In genomic region chr9:118678020-118678750, GRCm38 (mm10) we compare ENCODE assay signal across 8 mouse cellular contexts.
DNase-seq lines count a peak whose midpoint lies in the region; ATAC-seq lines count a peak whose summit lies in the region.

No protein-coding gene starts in this region.

- no peaks in the 10 kb centered on the region for H3K27me3 ChIP-seq in midbrain, embryonic 14.5 days (ENCODE audit: control insufficient read depth, insufficient read depth, low read length)
- no peaks in the 10 kb centered on the region for H3K27me3 ChIP-seq in midbrain, embryonic 15.5 days (replicated peaks)
- no peaks in the 10 kb centered on the region for H3K27me3 ChIP-seq in limb, embryonic 15.5 days
- no peaks in the 10 kb centered on the region for H3K27me3 ChIP-seq in intestine, embryonic 16.5 days (replicated peaks; ENCODE audit: control insufficient read depth, insufficient read depth, low read length)

- H3K36me3 ChIP-seq in midbrain, embryonic 14.5 days (ENCODE audit: control insufficient read depth, insufficient read depth, low read length): no peaks in the 10 kb centered on the region
- H3K36me3 ChIP-seq in midbrain, embryonic 15.5 days (replicated peaks): no peaks in the 10 kb centered on the region
- H3K36me3 ChIP-seq in limb, embryonic 15.5 days: no peaks in the 10 kb centered on the region
- H3K36me3 ChIP-seq in intestine, embryonic 16.5 days (ENCODE audit: control insufficient read depth, insufficient read depth, low read length): no peaks in the 10 kb centered on the region

- DNase-seq in embryo, embryonic 10 days (ENCODE audit: low spot score): peak; percentile 63
- DNase-seq in embryo, embryonic 9.5 days (ENCODE audit: extremely low spot score): no peak
- DNase-seq in midbrain, embryonic 14.5 days: peak; percentile 35
- DNase-seq in thymus, postnatal 25 days: peak; percentile 67
- no peak for DNase-seq in cerebellum, adult 9-10 months

- H3K4me1 ChIP-seq in midbrain, embryonic 14.5 days (ENCODE audit: control insufficient read depth, insufficient read depth, low read length): 0 out of 2 replicates have a peak, but pooled peaks cover 7% of the 10 kb centered on the region
- H3K4me1 ChIP-seq in midbrain, embryonic 15.5 days: peaks cover 18% of the 10 kb centered on the region
- H3K4me1 ChIP-seq in limb, embryonic 15.5 days: peaks cover 21% of the 10 kb centered on the region
- H3K4me1 ChIP-seq in intestine, embryonic 16.5 days (ENCODE audit: control insufficient read depth, insufficient read depth, low read length): peaks cover 13% of the 10 kb centered on the region; the same call in 1 of the 2 replicates

- no peaks in the 10 kb centered on the region for H3K9me3 ChIP-seq in midbrain, embryonic 14.5 days (ENCODE audit: control insufficient read depth, low read length)
- H3K9me3 ChIP-seq in midbrain, embryonic 15.5 days: no peaks in the 10 kb centered on the region
- no peaks in the 10 kb centered on the region for H3K9me3 ChIP-seq in limb, embryonic 15.5 days
- H3K9me3 ChIP-seq in intestine, embryonic 16.5 days (ENCODE audit: control insufficient read depth, low read length): no peaks in the 10 kb centered on the region

- H3K27ac ChIP-seq in midbrain, embryonic 14.5 days (replicated peaks; ENCODE audit: low read depth, low read length): no peak overlapping the region
- no peak overlapping the region for H3K27ac ChIP-seq in midbrain, embryonic 15.5 days
- H3K27ac ChIP-seq in limb, embryonic 15.5 days: peak overlapping the region; percentile 48
- no peak overlapping the region for H3K27ac ChIP-seq in intestine, embryonic 16.5 days (ENCODE audit: low read length)

- no peak overlapping the region for H3K9ac ChIP-seq in midbrain, embryonic 14.5 days (replicated peaks; ENCODE audit: low read length)
- H3K9ac ChIP-seq in midbrain, embryonic 15.5 days: no peak overlapping the region
- no peak overlapping the region for H3K9ac ChIP-seq in limb, embryonic 15.5 days
- no peak overlapping the region for H3K9ac ChIP-seq in intestine, embryonic 16.5 days (ENCODE audit: low read depth, low read length)

- ATAC-seq in midbrain, embryonic 14.5 days (ENCODE audit: low FRiP score, low TSS enrichment): no peak
- no peak for ATAC-seq in midbrain, embryonic 15.5 days (replicated peaks)
- ATAC-seq in limb, embryonic 15.5 days (ENCODE audit: insufficient number of reproducible peaks, low FRiP score, low TSS enrichment, low read depth): 0 out of 2 replicates have a peak, but pooled peaks have one; percentile 17
- no peak for ATAC-seq in intestine, embryonic 16.5 days

- no peak overlapping the region for H3K4me2 ChIP-seq in midbrain, embryonic 14.5 days (ENCODE audit: low read length)
- no peak overlapping the region for H3K4me2 ChIP-seq in midbrain, embryonic 15.5 days
- H3K4me2 ChIP-seq in limb, embryonic 15.5 days: 0 out of 2 replicates have a peak overlapping the region, but pooled peaks have one; percentile 1
- H3K4me2 ChIP-seq in intestine, embryonic 16.5 days (ENCODE audit: low read depth, low read length): no peak overlapping the region

- H3K4me3 ChIP-seq in midbrain, embryonic 14.5 days (replicated peaks; ENCODE audit: low read depth, low read length): no peak overlapping the region
- no peak overlapping the region for H3K4me3 ChIP-seq in midbrain, embryonic 15.5 days
- H3K4me3 ChIP-seq in limb, embryonic 15.5 days: no peak overlapping the region
- no peak overlapping the region for H3K4me3 ChIP-seq in intestine, embryonic 16.5 days (ENCODE audit: low read length)

- WGBS in midbrain, embryonic 14.5 days: 68% methylated on average over 15 of the region's 15 CpGs
- WGBS in midbrain, embryonic 15.5 days: 61% methylated on average over 15 of the region's 15 CpGs
- 24% methylated on average over 15 of the region's 15 CpGs for WGBS in limb, embryonic 15.5 days
- 52% methylated on average over 15 of the region's 15 CpGs for WGBS in intestine, embryonic 16.5 days

Comparison
In these comparisons a context has a peak if more than half of its experiments do, and no peak if none do; other contexts are left out.
1. DNase-seq: peak in embryo, embryonic 10 days (single experiment), midbrain, embryonic 14.5 days (single experiment) and thymus, postnatal 25 days (single experiment); none in embryo, embryonic 9.5 days (single experiment) and cerebellum, adult 9-10 months (single experiment).